Mouse (Mus musculus) MEL (cell line): ENCODE measurements around the gene Wdr82. TPM values are rescaled to one million over a fixed set of nuclear protein-coding genes. Genes with fewer than 3 reads are reported as not detected.

Experiments
- DNase-seq: peaks from one replicate; pipeline ENCODE4 v3.0.0; 2011; ENCODE audit warnings: low read depth, low spot score
- H3K27ac ChIP-seq: 2 replicates; pipeline ENCODE4 v1.5.1; 2012; ENCODE audit warnings: low read depth, mild to moderate bottlenecking, control low read depth, low read length, moderate library complexity; ENCODE audit not compliant: control insufficient read depth
- H3K27me3 ChIP-seq, 2 experiments: fragments of 150-350 bp in 1 of 2; sonication (generic) in 1 of 2; 2 replicates each; pipeline ENCODE4 v1.6.1; 2012; ENCODE audit warnings: low read length in 2 of 2, mild to moderate bottlenecking in 2 of 2, improper control_type of control experiment in 1 of 2, moderate library complexity in 1 of 2; ENCODE audit not compliant: insufficient read depth in 2 of 2, control insufficient read depth in 1 of 2
- H3K36me3 ChIP-seq, 2 experiments: 2 replicates each; pipeline ENCODE4 v1.6.1; 2012 to 2014; ENCODE audit warnings: low read length in 2 of 2, improper control_type of control experiment in 1 of 2, inconsistent platforms in 1 of 2, mild to moderate bottlenecking in 1 of 2; ENCODE audit not compliant: insufficient read depth in 2 of 2, control insufficient read depth in 1 of 2
- H3K4me1 ChIP-seq, 2 experiments: fragments of 150-350 bp in 1 of 2; sonication (generic) in 1 of 2; 2 replicates each; pipeline ENCODE4 v1.6.1; 2012; ENCODE audit warnings: low read length in 2 of 2, improper control_type of control experiment in 1 of 2, mild to moderate bottlenecking in 1 of 2; ENCODE audit not compliant: insufficient read depth in 2 of 2, control insufficient read depth in 1 of 2
- H3K4me3 ChIP-seq, 2 experiments: fragments of 150-350 bp in 1 of 2; sonication (generic) in 1 of 2; 2 replicates each; pipeline ENCODE4 v1.5.1; 2012; ENCODE audit warnings: low read depth in 2 of 2, low read length in 2 of 2, mild to moderate bottlenecking in 2 of 2, moderate library complexity in 2 of 2, control low read depth in 1 of 2, improper control_type of control experiment in 1 of 2; ENCODE audit not compliant: control insufficient read depth in 1 of 2, insufficient read depth in 1 of 2
- H3K79me2 ChIP-seq: 2 replicates; pipeline ENCODE4 v1.6.1; 2012; ENCODE audit warnings: mild to moderate bottlenecking, low read length, moderate library complexity; ENCODE audit not compliant: control insufficient read depth, poor library complexity, insufficient read depth
- H3K9ac ChIP-seq: 2 replicates; pipeline ENCODE4 v1.6.1; 2012; ENCODE audit warnings: low read depth, mild to moderate bottlenecking, control low read depth, low read length, moderate library complexity; ENCODE audit not compliant: control insufficient read depth, poor library complexity, severe bottlenecking
- H3K9me3 ChIP-seq: fragments of 150-350 bp; sonication (generic); replicated peaks from 2 replicates; pipeline ENCODE4 v1.6.1; 2012; ENCODE audit warnings: mild to moderate bottlenecking, low read length, improper control_type of control experiment, moderate library complexity; ENCODE audit not compliant: insufficient read depth
- CHD2 ChIP-seq: IDR thresholded peaks from 2 replicates; pipeline ENCODE4 v1.6.1; 2011; ENCODE audit warnings: low read length, improper control_type of control experiment
- EP300 ChIP-seq, 2 experiments: IDR thresholded peaks; 2 replicates each; pipeline ENCODE4 v1.6.1; 2011; ENCODE audit warnings: improper control_type of control experiment in 2 of 2, low read length in 2 of 2, low read depth in 1 of 2, mild to moderate bottlenecking in 1 of 2
- GABPA ChIP-seq: IDR thresholded peaks from 2 replicates; pipeline ENCODE4 v1.6.1; 2012; ENCODE audit warnings: low read depth, mild to moderate bottlenecking, inconsistent platforms, low read length, improper control_type of control experiment, moderate library complexity
- HCFC1 ChIP-seq: IDR thresholded peaks from 2 replicates; pipeline ENCODE4 v1.6.1; 2012; ENCODE audit warnings: low read depth, mild to moderate bottlenecking, inconsistent platforms, low read length, improper control_type of control experiment, moderate library complexity
- MAFK ChIP-seq: IDR thresholded peaks from 2 replicates; pipeline ENCODE4 v1.6.1; 2011; ENCODE audit warnings: low read depth, mild to moderate bottlenecking, low read length, improper control_type of control experiment, borderline replicate concordance
- MEF2A ChIP-seq: IDR thresholded peaks from 2 replicates; pipeline ENCODE4 v1.6.1; 2014; ENCODE audit warnings: low read depth, mild to moderate bottlenecking, inconsistent platforms, low read length, improper control_type of control experiment; ENCODE audit not compliant: poor library complexity, insufficient replicate concordance, severe bottlenecking; ENCODE audit errors: extremely low read depth
- NELFE ChIP-seq: IDR thresholded peaks from 2 replicates; pipeline ENCODE4 v1.6.1; 2011; ENCODE audit warnings: low read depth, low read length, improper control_type of control experiment
- RCOR1 ChIP-seq: IDR thresholded peaks from 2 replicates; pipeline ENCODE4 v1.6.1; 2012; ENCODE audit warnings: low read depth, mild to moderate bottlenecking, inconsistent platforms, low read length, improper control_type of control experiment
- SIN3A ChIP-seq: IDR thresholded peaks from 2 replicates; pipeline ENCODE4 v1.6.1; 2012; ENCODE audit warnings: low read length, improper control_type of control experiment, inconsistent platforms
- SMC3 ChIP-seq: IDR thresholded peaks from 2 replicates; pipeline ENCODE4 v1.6.1; 2011; ENCODE audit warnings: low read depth, low read length, improper control_type of control experiment
- TBP ChIP-seq: IDR thresholded peaks from 2 replicates; pipeline ENCODE4 v1.8.0; 2011; ENCODE audit warnings: low read depth, low read length, improper control_type of control experiment
- UBTF ChIP-seq: IDR thresholded peaks from 2 replicates; pipeline ENCODE4 v1.6.1; 2012; ENCODE audit warnings: low read depth, mild to moderate bottlenecking, inconsistent platforms, low read length, improper control_type of control experiment, moderate library complexity, borderline replicate concordance; ENCODE audit not compliant: insufficient read depth
- USF2 ChIP-seq, 2 experiments: IDR thresholded peaks; 2 replicates each; pipeline ENCODE4 v1.6.1; 2011 to 2012; ENCODE audit warnings: improper control_type of control experiment in 2 of 2, low read length in 2 of 2, borderline replicate concordance in 1 of 2, inconsistent platforms in 1 of 2, low read depth in 1 of 2, mild to moderate bottlenecking in 1 of 2; ENCODE audit not compliant: insufficient read depth in 1 of 2
- ZKSCAN1 ChIP-seq: IDR thresholded peaks from 2 replicates; pipeline ENCODE4 v1.6.1; 2012; ENCODE audit warnings: low read depth, mild to moderate bottlenecking, inconsistent platforms, low read length, improper control_type of control experiment, moderate library complexity
- polyA plus RNA-seq, 2 experiments: library from polyadenylated mRNA; stranded (reverse) in 1 of 2; unstranded in 1 of 2; fragments of >175 nt in 1 of 2; fragments of >200 nt in 1 of 2; gene quantifications; 2 replicates each; pipeline versions ENCODE4 v1.2.1 to v1.2.4; 2012; ENCODE audit warnings: low replicate concordance in 2 of 2, low read depth in 1 of 2; ENCODE audit not compliant: insufficient read length in 2 of 2, insufficient read depth in 1 of 2, missing spikeins in 1 of 2
- total RNA-seq: library from RNA; depleted of rRNA; stranded (reverse); fragments of 300-350 nt; gene quantifications from 2 replicates; pipeline ENCODE4 v1.2.3, GENCODE M21; 2012

Gene Wdr82
- total and polyA plus RNA-seq, 3 experiments, result 41.7 to 108 (median 72.2) TPM

GRCm38 (mm10) chr9:106211680-106212593, 41.2 kb downstream of the Wdr82 start (continued):
- TF ChIP-seq RCOR1 (0 out of 2 replicates have a peak, but pooled peaks have one; percentile 30), TBP (no peak), MEF2A (no peak), UBTF (no peak), CHD2 (no peak), SIN3A (peak; percentile 60), SMC3 (peak; percentile 84), MAFK (no peak), NELFE (no peak; the same call in 1 of the 2 replicates)

GRCm38 (mm10) chr9:106212594-106212981, 41.9 kb downstream of the Wdr82 start:
- Histone ChIP-seq H3K27me3 (no peaks in the 10 kb centered on the region), H3K9ac (no peak overlapping the region), H3K4me1 (no peaks in the 10 kb centered on the region), H3K79me2 (no peaks in the 10 kb centered on the region), H3K4me3 (no peak overlapping the region), H3K27ac (no peak overlapping the region), H3K36me3 (no peaks in the 10 kb centered on the region; a peak in 1 of 4 replicates), H3K9me3 (no peaks in the 10 kb centered on the region)
- DNase-seq, result no peak
- TF ChIP-seq GABPA (no peak), EP300 (IDR thresholded peaks at IDR 0.05; ENCODE audit: low read depth in 1 of 2, low read length in 2 of 2) (no peak), UBTF (no peak), USF2 (IDR thresholded peaks at IDR 0.05; ENCODE audit: borderline replicate concordance in 1 of 2, insufficient read depth in 1 of 2, low read depth in 1 of 2, low read length in 2 of 2) (no peak), ZKSCAN1 (no peak), HCFC1 (no peak)
